Mouse (Mus musculus) limb, embryonic 11.5 days (tissue): ENCODE data around the gene Slc40a1. TPM values are rescaled to one million over a fixed set of nuclear protein-coding genes. Genes with fewer than 3 reads are reported as not detected.
A peak's percentile ranks its signal among the peaks of the same experiment; 100 is the strongest.

Source experiments
- ATAC-seq: fragments of 200-750 bp; cut with Nextera tagmentation; 2 replicates; pipeline ENCODE4 v1.8.0; 2017; ENCODE audit warnings: low read depth; ENCODE audit not compliant: insufficient number of reproducible peaks, low FRiP score, low TSS enrichment
- DNase-seq: peaks from one replicate; pipeline ENCODE4 v3.0.0-alpha.2; 2015; ENCODE audit warnings: low spot score
- H3K27ac ChIP-seq: fragments of 300-500 bp; sonication (generic); replicated peaks from 2 replicates; pipeline ENCODE4 v1.5.1; 2014; ENCODE audit warnings: low read depth, mild to moderate bottlenecking, low read length
- H3K27me3 ChIP-seq: fragments of 300-500 bp; sonication (generic); 2 replicates; pipeline ENCODE4 v1.6.1; 2014; ENCODE audit warnings: mild to moderate bottlenecking, low read length, mixed read lengths; ENCODE audit not compliant: control insufficient read depth, insufficient read depth
- H3K36me3 ChIP-seq: fragments of 300-500 bp; sonication (generic); 2 replicates; pipeline ENCODE4 v1.6.1; 2014; ENCODE audit warnings: mild to moderate bottlenecking, low read length, moderate library complexity, mixed read lengths; ENCODE audit not compliant: control insufficient read depth, insufficient read depth
- H3K4me1 ChIP-seq: fragments of 300-500 bp; sonication (generic); 2 replicates; pipeline ENCODE4 v1.6.1; 2014; ENCODE audit warnings: low read length, mixed read lengths; ENCODE audit not compliant: control insufficient read depth, insufficient read depth
- H3K4me2 ChIP-seq: fragments of 300-500 bp; sonication (generic); 2 replicates; pipeline ENCODE4 v1.6.1; 2014; ENCODE audit warnings: low read depth, mild to moderate bottlenecking, moderate library complexity; ENCODE audit not compliant: severe bottlenecking
- H3K4me3 ChIP-seq: fragments of 300-500 bp; sonication (generic); 2 replicates; pipeline ENCODE4 v1.5.1; 2014; ENCODE audit warnings: low read depth, low read length
- H3K9ac ChIP-seq: fragments of 300-500 bp; sonication (generic); 2 replicates; pipeline ENCODE4 v1.6.1; 2014; ENCODE audit warnings: mild to moderate bottlenecking, low read length
- H3K9me3 ChIP-seq: fragments of 300-500 bp; sonication (generic); 2 replicates; pipeline ENCODE4 v1.6.1; 2016; ENCODE audit warnings: low read length; ENCODE audit not compliant: control insufficient read depth
- WGBS: fragments of 180-500 bp; shearing (Covaris S2); extraction: QIAGEN DNeasy Blood & Tissue Kit; methylation state at CpG from one replicate; pipeline ENCODE4 v1.1.7; 2014; 5-methylcytosine and 5-hydroxymethylcytosine counted together
- polyA plus RNA-seq: library from polyadenylated mRNA; unstranded; fragments of >200 nt; fragmentation: Nextera tagmentation; extraction: Ambion mirVana; gene quantifications from 2 replicates; pipeline ENCODE4 v1.2.1, GENCODE M21; 2014

The Slc40a1 gene
- polyA plus RNA-seq, 1 experiment from 2014 or later: 8.4 TPM

GRCm38 (mm10) chr1:45904161-45904560, 22.2 kb downstream of the Slc40a1 start:
- Histone ChIP-seq H3K9ac (no peak overlapping the region), H3K27me3 (no peaks in the 10 kb centered on the region), H3K4me3 (no peak overlapping the region), H3K4me1 (peaks cover 6% of the 10 kb centered on the region; the same call in 1 of the 2 replicates), H3K27ac (no peak overlapping the region), H3K4me2 (no peak overlapping the region), H3K9me3 (no peaks in the 10 kb centered on the region), H3K36me3 (no peaks in the 10 kb centered on the region)
- 75% methylated on average over 3 of the region's 3 CpGs for WGBS
- no peak for ATAC-seq
- DNase-seq: no peak

- Histone ChIP-seq H3K4me3 (no peak overlapping the region), H3K27me3 (no peaks in the 10 kb centered on the region), H3K36me3 (no peaks in the 10 kb centered on the region), H3K27ac (no peak overlapping the region), H3K4me2 (no peak overlapping the region), H3K9me3 (no peaks in the 10 kb centered on the region), H3K9ac (no peak overlapping the region), H3K4me1 (no peaks in the 10 kb centered on the region)
- WGBS: 61% methylated on average over 1 of the region's 1 CpGs
- DNase-seq (no peak), ATAC-seq (no peak)
Observed at GRCm38 (mm10) chr1:45898044-45898443, 28.3 kb downstream of the Slc40a1 start.

- Histone ChIP-seq H3K9me3 (no peaks in the 10 kb centered on the region), H3K27me3 (no peaks in the 10 kb centered on the region), H3K36me3 (no peaks in the 10 kb centered on the region), H3K4me2 (no peak overlapping the region), H3K9ac (no peak overlapping the region), H3K27ac (no peak overlapping the region), H3K4me1 (no peaks in the 10 kb centered on the region; the same call in 1 of the 2 replicates), H3K4me3 (no peak overlapping the region)
- WGBS: 53% methylated on average over 6 of the region's 6 CpGs
- peak; percentile 31; the same call in 1 of the 2 replicates for ATAC-seq
- no peak for DNase-seq
Observed at GRCm38 (mm10) chr1:45894168-45894912, 32.0 kb downstream of the Slc40a1 start.

GRCm38 (mm10) chr1:45891986-45892385, 34.3 kb downstream of the Slc40a1 start:
- Histone ChIP-seq H3K4me3 (no peak overlapping the region), H3K36me3 (no peaks in the 10 kb centered on the region), H3K4me1 (peaks cover 2% of the 10 kb centered on the region; the same call in 1 of the 2 replicates), H3K9ac (no peak overlapping the region), H3K9me3 (no peaks in the 10 kb centered on the region), H3K4me2 (no peak overlapping the region), H3K27ac (no peak overlapping the region), H3K27me3 (no peaks in the 10 kb centered on the region)
- WGBS: 54% methylated on average over 2 of the region's 2 CpGs
- ATAC-seq: no peak
- DNase-seq: no peak

GRCm38 (mm10) chr1:45890173-45890572, 36.1 kb downstream of the Slc40a1 start, which contains the start of gene Gm5269:
TSS of gene Gm5269 (minus strand) at chr1:45890273.
- no peak within 1 kb of the TSS for H3K4me3 ChIP-seq
- H3K9ac ChIP-seq: no peak within 1 kb of the TSS
- ATAC-seq (no peak), DNase-seq (no peak)
- H3K9me3 ChIP-seq: no peaks in the 10 kb centered on the region
- H3K36me3 ChIP-seq: no peaks in the 10 kb centered on the region
- no peak within 1 kb of the TSS for H3K4me2 ChIP-seq
- H3K27me3 ChIP-seq: no peaks in the 10 kb centered on the region
- peaks cover 2% of the 10 kb centered on the region; the same call in 1 of the 2 replicates for H3K4me1 ChIP-seq
- no peak within 1 kb of the TSS for H3K27ac ChIP-seq

- WGBS: 83% methylated on average over 9 of the region's 9 CpGs
- Histone ChIP-seq H3K27ac (no peak overlapping the region), H3K9ac (no peak overlapping the region), H3K4me1 (0 out of 2 replicates have a peak, but pooled peaks cover 2% of the 10 kb centered on the region), H3K9me3 (no peaks in the 10 kb centered on the region), H3K4me2 (no peak overlapping the region), H3K36me3 (no peaks in the 10 kb centered on the region), H3K4me3 (no peak overlapping the region), H3K27me3 (no peaks in the 10 kb centered on the region)
- no peak for DNase-seq
- ATAC-seq: no peak
Observed at GRCm38 (mm10) chr1:45886800-45887199, 39.5 kb downstream of the Slc40a1 start.

- H3K9me3 ChIP-seq: no peaks in the 10 kb centered on the region
- H3K4me1 ChIP-seq: no peaks in the 10 kb centered on the region
- H3K36me3 ChIP-seq: no peaks in the 10 kb centered on the region
- no peak overlapping the region for H3K27ac ChIP-seq
- DNase-seq: no peak
- no peak overlapping the region for H3K4me2 ChIP-seq
- no peak overlapping the region for H3K4me3 ChIP-seq
- no peaks in the 10 kb centered on the region for H3K27me3 ChIP-seq
- H3K9ac ChIP-seq: no peak overlapping the region
- no peak for ATAC-seq
Observed at GRCm38 (mm10) chr1:45883378-45883777, 42.9 kb downstream of the Slc40a1 start.

GRCm38 (mm10) chr1:45882076-45882475, 44.2 kb downstream of the Slc40a1 start:
- Histone ChIP-seq H3K4me2 (no peak overlapping the region), H3K9me3 (no peaks in the 10 kb centered on the region), H3K9ac (no peak overlapping the region), H3K27me3 (no peaks in the 10 kb centered on the region), H3K4me3 (no peak overlapping the region), H3K4me1 (no peaks in the 10 kb centered on the region), H3K27ac (no peak overlapping the region), H3K36me3 (no peaks in the 10 kb centered on the region)
- 30% methylated on average over 6 of the region's 6 CpGs for WGBS
- DNase-seq (no peak), ATAC-seq (no peak)
